Mouse (Mus musculus) embryonic fibroblast, embryonic 13.5 days (primary cell): ENCODE data around the gene Ccdc151.

ENCODE experiments used
- CTCF ChIP-seq: IDR thresholded peaks from 2 replicates; pipeline ENCODE4 v1.5.1; 2011; ENCODE audit warnings: mild to moderate bottlenecking, control low read depth, low read length, moderate library complexity, borderline replicate concordance; ENCODE audit not compliant: insufficient read depth
- POLR2A ChIP-seq: IDR thresholded peaks from 2 replicates; pipeline ENCODE4 v1.6.1; 2011; ENCODE audit warnings: low read depth, mild to moderate bottlenecking, control low read depth, low read length, moderate library complexity

- TF ChIP-seq POLR2A (no peak), CTCF (no peak)
Observed at GRCm38 (mm10) chr9:21948790-21949189, 53.6 kb downstream of the Ccdc151 start.
